Mouse (Mus musculus) megakaryocyte, adult 5-6 weeks (primary cell): ENCODE results near the gene Dhcr24. TPM values are rescaled to one million over a fixed set of nuclear protein-coding genes. Genes with fewer than 3 reads are reported as not detected.

Source experiments
- ATAC-seq: 2 replicates; pipeline ENCODE4 v1.8.0; 2016; ENCODE audit warnings: mild to moderate bottlenecking, inconsistent platforms; ENCODE audit not compliant: poor library complexity, severe bottlenecking
- total RNA-seq, 2 experiments: library from RNA; stranded (forward) in 1 of 2; stranded (reverse) in 1 of 2; fragments of 153-499, 151-499 nt in 1 of 2; fragments of 221-1000, 200-1000 nt in 1 of 2; gene quantifications; 2 replicates each; pipeline versions ENCODE4 v1.2.3 to v1.2.4; 2015 to 2017

Dhcr24 gene
- total RNA-seq, 2 experiments from 2014 or later = 5.4 to 6.2 TPM

DNA sequence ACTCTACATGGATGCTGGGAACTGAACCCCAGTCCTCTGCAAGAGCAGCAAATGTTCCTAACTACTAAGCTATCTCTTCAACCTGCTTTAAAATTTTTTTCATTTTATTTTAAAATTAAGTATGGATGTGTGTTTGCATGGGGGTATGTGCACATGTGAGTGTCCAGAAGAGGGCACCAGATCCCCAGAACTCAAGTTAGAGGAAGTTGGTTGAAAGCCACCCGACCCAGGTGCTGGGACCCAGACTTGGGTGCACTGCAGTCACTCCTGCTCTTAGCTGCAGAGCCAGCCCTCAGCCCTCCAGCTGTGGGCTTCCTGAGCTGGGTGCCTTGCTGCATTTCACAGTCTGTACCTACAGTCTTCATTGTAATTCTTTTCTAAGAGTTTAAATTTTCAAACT, 38.6 kb downstream of the Dhcr24 start:
- no peak for ATAC-seq

DNA sequence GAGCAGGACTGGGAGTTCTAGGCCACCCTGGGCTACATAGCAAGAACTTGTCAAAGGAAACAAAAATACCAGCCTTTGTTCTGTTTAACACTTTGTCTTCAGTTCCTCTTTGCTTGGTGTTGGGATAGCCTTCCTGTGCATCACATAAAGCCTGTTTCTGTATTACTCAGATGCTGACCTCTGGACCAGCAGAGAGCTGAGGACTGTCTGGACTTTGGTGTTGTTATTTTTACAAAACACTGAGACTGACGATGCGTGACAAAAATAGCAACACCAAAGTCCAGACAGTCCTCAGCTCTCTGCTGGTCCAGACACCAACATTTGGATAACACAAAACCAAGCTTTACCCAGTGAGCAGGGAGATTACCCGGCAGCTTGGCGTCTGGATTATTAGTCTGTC, 39.9 kb downstream of the Dhcr24 start:
- ATAC-seq = no peak

GRCm38 (mm10) chr4:106606639-106607554, 46.1 kb downstream of the Dhcr24 start:
- ATAC-seq = no peak

DNA sequence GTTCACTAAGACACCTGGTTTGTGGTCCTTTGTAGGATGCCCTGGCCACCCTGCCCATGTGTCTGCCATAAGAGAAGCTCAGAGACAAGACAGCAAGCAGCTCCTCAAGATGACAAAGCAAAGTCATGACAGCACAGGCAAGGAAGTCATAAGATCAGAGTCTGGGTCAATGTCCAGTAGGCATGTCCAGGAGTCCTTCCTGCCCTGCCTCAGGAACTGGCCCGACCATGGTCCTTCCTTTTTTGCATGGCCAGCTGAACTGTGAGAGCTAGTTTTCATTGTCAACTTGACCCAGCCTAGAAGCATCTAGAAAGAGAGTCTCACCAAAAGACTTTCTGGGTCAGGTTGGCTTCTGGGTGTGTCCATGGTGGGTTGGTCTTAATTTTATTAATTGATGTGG, 47.1 kb downstream of the Dhcr24 start:
- ATAC-seq = no peak

DNA sequence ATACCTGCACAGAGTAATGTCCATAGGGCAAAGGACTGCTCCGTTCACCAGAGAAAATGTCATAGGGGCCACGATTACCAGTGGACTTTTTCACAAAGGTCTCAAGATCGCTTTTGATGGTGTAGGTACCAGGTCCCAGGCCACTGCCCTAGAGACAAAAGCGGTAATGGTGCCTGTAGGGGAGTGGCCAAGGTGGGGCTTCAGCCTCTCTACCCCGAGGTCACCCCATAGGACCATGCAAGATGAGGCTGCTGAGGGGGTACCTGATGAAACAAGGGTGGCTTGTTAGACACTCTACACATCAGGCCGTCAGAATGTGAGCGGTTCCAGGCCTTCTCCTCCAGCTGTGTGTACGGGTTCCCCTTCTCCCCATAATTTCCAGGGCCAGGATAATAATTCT, 52.3 kb downstream of the Dhcr24 start:
- ATAC-seq = no peak

DNA sequence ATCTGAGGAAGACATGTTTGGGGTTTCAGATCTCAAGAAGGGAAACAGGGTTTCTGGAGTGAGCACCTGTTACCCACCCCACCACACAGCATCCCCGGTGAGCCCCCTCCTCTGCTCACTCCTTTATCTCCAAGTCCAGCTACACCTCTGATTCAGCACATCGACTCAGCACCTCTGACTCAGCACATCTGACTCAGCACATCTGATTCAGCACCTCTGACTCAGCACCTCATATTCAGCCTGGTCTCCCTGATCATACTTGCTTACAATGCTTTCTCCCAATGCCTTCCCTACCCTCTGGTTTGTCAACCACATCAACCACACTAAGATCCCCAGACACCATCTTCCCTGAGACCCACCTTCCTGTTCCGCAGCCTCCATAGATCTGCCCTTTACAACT, 52.7 kb downstream of the Dhcr24 start:
- no peak for ATAC-seq

DNA sequence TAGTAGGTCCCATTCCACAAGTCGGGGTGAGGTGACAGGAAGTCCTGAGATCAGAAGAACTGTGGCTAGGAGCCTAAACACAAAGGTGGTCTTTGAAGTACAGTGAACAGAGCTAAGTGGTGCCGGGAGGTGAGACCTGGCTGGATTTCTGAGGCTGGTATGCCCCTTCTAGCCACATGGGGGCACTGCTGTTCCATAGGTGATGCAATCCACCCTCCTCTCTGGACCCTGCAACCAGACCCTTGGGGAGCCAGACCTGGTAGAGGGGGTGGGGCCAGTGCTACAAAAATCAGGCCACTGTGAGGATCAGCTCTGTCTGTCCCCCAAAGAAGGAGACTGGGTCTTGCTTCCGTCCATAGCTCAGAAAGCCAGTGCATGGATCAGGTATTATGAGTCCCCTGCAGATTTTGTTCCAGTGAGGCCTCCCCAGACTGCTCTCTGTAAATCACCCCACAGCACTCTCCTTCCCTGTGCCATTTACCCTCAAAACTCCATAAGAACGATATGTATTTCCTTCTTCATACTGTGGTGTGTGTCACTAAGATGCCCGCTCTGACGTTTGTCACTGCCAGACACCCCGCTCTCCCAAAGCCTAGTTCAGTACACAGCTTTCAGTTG, 53.5 kb downstream of the Dhcr24 start:
- peak; percentile 51 for ATAC-seq

DNA sequence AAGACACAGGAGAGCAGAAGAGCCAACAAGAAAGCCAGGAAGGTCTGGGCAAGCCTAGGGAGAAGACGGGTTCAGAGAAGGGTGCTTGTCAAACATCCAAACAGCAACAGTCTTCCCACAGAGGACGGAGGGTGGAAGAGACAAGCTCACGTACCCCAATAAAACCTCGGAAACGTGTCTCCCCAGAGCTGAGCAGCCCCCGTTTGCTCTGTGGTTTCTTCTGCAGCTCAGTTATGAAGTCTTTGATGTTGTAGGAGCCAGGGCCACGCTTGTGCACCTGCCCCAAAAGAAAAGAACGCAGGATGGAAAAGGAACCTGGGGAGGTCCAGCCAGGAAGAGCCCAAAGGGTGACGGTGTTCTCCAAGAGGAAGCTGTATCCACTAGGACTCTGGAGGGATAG, 54.0 kb downstream of the Dhcr24 start:
- no peak for ATAC-seq

- ATAC-seq = no peak
Measured at GRCm38 (mm10) chr4:106615637-106616036, 54.8 kb downstream of the Dhcr24 start.

GRCm38 (mm10) chr4:106617056-106617455, 56.2 kb downstream of the Dhcr24 start, which contains the start of gene Lexm:
Gene Lexm (minus strand): TSS chr4:106617241.
- no peak for ATAC-seq

DNA sequence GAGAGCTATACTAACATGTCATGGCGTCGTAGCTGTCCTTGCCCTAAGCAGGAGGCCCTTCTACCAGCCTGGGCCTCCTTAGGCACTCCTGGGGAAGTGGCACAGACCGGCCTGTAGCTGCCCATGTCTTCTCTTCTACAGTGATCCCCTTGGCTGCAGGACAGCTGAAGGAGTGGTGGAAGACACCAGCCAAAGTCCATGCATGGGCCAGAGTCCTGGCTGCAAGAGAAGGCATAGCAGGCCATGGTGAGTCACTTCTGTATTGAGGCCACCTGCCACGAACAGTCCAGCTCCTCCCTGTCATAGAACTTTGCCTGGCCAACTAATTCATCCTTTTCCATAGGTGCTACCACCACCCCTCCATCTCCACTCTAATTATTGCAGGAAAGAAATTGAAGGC, 58.1 kb downstream of the Dhcr24 start:
- no peak for ATAC-seq

DNA sequence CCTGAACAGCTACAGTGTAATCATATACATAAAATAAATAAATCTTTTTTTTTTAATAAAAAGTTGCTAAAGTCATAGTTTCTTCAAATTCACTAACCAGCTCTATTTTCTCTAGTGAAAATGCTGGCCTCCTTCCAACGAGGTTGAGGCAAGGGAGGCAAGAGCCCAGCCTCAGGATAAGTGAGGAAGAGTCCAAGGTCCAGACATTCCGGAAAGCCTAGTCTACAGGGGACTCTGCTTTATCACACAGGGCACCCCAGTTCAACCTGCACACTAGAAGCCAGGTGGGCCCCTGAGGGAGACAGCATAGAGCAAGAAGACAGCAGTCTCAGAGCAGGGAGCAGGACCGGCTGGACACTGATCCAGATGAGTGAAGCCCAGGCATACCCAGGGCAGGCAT, 60.6 kb downstream of the Dhcr24 start:
- no peak for ATAC-seq

DNA sequence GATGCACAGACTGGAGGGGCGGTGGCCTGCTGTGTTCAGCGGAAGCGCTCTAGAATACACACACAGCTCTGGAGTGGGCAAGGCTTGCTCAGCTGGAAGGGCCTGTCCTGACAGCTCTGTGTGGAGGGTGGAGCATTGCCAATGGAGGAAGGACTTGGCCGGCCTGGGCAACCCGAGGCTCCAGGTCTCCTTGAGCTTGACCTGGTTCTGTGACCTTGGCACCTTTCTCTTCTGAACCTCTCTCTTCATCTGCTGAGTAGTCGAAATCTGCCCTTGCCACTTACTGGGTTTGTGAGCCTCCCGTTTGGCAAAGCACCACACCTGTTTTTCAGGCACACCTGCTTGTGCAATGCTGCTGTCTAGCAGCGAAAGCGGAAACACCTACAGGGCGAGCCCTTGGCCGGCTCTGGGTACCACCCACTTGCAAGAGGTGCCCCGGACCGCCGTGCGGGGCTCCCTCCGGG, 61.2 kb downstream of the Dhcr24 start, which contains the start of gene Ttc22:
TSS of gene Ttc22 (plus strand) at position 403 of the 464 bp plus-strand sequence.
- no peak for ATAC-seq

- ATAC-seq = no peak
Measured at GRCm38 (mm10) chr4:106622712-106623111, 61.9 kb downstream of the Dhcr24 start.

DNA sequence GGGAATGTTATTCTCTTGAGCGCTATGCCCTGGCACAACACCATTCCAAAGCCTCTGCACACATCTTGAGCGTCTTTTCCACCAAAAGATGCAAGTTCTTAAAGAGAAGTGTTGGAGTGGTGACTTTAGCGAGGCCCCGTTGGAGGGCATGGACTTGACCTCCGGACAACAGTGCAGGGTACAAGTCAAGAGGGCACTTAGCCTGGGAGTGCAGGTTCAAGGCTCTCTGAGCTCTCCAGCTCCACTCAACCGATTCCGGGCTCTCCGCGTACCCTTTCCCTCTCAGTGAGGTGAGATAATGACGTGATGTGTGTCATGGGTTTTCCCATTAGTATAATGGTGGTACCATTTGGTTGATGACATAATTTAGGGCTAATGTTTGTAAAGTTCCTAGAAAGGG, 63.4 kb downstream of the Dhcr24 start:
- no peak for ATAC-seq

GRCm38 (mm10) chr4:106627809-106628208, 67.0 kb downstream of the Dhcr24 start:
- no peak for ATAC-seq

GRCm38 (mm10) chr4:106628650-106629360, 68.0 kb downstream of the Dhcr24 start:
- no peak for ATAC-seq

DNA sequence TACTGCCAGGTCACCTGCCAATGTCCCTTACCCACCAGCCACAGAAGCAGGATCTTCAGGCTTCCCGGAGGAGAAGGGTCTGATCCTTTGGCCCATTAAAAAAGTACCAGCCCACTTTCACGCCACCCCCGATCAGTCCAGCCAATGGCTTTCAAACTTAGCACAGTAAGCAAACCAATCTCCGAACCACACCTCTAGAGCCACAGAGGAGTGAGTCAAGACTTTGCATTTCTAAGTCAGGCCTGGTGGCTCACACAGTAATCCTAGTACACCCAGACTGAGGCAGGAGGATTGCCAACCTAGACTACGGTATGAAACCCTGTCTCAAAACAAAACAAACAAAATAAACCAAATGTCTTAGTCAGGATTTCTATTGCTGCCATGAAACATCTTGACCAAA, 68.5 kb downstream of the Dhcr24 start:
- ATAC-seq = no peak

DNA sequence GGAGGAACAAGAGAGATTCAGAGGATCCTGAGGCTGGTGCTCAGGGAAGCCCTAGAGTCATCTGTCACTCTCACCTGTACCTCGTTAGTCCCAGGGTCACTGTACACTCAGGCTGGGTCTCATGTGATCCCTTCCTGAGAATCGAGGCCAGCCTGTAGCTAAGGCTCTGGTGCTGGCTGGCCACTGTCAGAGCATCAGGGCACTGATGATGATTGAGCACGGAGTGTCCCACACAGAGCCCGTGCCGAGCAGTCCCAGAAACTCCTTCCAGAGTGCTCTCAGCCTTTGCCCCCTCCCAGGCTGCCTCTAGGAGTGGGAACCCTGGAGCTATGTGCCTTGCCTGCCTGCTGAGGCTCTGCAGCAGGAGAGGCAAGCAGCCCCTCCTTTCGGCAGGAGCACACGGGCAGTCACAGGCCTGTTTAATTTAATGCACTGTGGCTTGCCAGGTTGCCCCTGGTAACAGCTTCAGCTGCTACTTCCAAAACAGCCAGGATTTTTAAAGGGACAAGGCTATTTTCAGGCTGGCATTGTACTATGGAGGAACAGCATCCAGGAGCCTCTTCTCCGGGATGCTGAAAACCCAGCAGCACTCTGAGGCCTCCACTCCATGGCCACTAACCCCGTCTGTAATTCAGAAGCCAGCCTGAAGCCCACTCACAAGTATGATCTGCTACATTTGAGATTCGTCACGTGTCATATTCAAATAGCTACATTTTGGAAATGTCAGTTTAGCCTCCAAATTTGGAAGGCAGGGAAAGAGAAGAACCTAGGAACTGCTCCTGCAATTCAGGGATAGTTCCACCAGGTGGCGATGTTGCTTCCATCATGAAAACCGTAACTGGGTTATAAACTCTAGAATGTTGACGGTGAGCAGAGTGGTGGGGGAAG, 69.7 kb downstream of the Dhcr24 start:
- ATAC-seq = 0 out of 2 replicates have a peak, but pooled peaks have one; percentile 49

DNA sequence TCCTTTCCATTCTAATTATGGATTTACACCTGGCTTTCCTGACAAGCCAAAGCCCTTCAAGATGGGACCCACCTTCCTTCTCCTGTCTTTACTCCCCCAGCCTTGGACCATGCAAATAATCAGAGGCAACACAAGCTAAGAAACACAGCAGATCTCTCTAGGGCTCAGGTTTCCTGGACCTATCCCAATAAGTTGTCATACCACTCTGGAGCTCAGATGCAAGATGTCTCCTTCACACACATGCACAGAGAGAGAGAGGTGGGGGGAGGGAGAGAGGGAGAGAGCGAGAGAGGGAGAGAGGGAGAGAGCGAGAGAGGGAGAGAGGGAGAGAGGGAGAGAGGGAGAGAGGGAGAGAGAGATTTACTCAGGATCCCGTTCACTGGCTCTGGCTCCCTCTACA, 71.5 kb downstream of the Dhcr24 start:
- ATAC-seq = no peak
